Mouse (Mus musculus) stomach, embryonic 15.5 days (tissue): ENCODE data around the gene 4833427G06Rik. TPM values are rescaled to one million over a fixed set of nuclear protein-coding genes. Genes with fewer than 3 reads are reported as not detected.

Experiments used
- ATAC-seq: fragments of 200-750 bp; cut with Nextera tagmentation; 2 replicates; pipeline ENCODE4 v1.8.0; 2017; ENCODE audit warnings: low read depth, moderate number of reproducible peaks, moderate TSS enrichment; ENCODE audit not compliant: insufficient read depth, low FRiP score
- H3K27ac ChIP-seq: fragments of 300-500 bp; sonication (generic); 2 replicates; pipeline ENCODE4 v1.5.1; 2015; ENCODE audit warnings: mild to moderate bottlenecking, inconsistent platforms
- H3K27me3 ChIP-seq: fragments of 300-500 bp; sonication (generic); replicated peaks from 2 replicates; pipeline ENCODE4 v1.6.1; 2015; ENCODE audit warnings: inconsistent platforms
- H3K36me3 ChIP-seq: fragments of 300-500 bp; sonication (generic); 2 replicates; pipeline ENCODE4 v1.6.1; 2015; ENCODE audit warnings: inconsistent platforms
- H3K4me1 ChIP-seq: fragments of 300-500 bp; sonication (generic); 2 replicates; pipeline ENCODE4 v1.6.1; 2015; ENCODE audit warnings: inconsistent platforms
- H3K4me2 ChIP-seq: fragments of 300-500 bp; sonication (generic); 2 replicates; pipeline ENCODE4 v1.6.1; 2015; ENCODE audit warnings: mild to moderate bottlenecking, inconsistent platforms
- H3K4me3 ChIP-seq: fragments of 300-500 bp; sonication (generic); replicated peaks from 2 replicates; pipeline ENCODE4 v1.5.1; 2015; ENCODE audit warnings: inconsistent platforms
- H3K9ac ChIP-seq: fragments of 300-500 bp; sonication (generic); 2 replicates; pipeline ENCODE4 v1.6.1; 2015; ENCODE audit warnings: inconsistent platforms
- H3K9me3 ChIP-seq: fragments of 300-500 bp; sonication (generic); 2 replicates; pipeline ENCODE4 v1.6.1; 2016; ENCODE audit warnings: inconsistent platforms
- WGBS: fragments of 180-500 bp; shearing (Covaris S2); methylation state at CpG from one replicate; pipeline ENCODE4 v1.1.7; 2015; 5-methylcytosine and 5-hydroxymethylcytosine counted together
- polyA plus RNA-seq: library from polyadenylated mRNA; unstranded; fragments of >200 nt; fragmentation: Nextera tagmentation; extraction: Ambion mirVana; gene quantifications from 2 replicates; pipeline ENCODE4 v1.2.1, GENCODE M21; 2015

4833427G06Rik gene
- polyA plus RNA-seq, 1 experiment from 2014 or later = not detected

DNA sequence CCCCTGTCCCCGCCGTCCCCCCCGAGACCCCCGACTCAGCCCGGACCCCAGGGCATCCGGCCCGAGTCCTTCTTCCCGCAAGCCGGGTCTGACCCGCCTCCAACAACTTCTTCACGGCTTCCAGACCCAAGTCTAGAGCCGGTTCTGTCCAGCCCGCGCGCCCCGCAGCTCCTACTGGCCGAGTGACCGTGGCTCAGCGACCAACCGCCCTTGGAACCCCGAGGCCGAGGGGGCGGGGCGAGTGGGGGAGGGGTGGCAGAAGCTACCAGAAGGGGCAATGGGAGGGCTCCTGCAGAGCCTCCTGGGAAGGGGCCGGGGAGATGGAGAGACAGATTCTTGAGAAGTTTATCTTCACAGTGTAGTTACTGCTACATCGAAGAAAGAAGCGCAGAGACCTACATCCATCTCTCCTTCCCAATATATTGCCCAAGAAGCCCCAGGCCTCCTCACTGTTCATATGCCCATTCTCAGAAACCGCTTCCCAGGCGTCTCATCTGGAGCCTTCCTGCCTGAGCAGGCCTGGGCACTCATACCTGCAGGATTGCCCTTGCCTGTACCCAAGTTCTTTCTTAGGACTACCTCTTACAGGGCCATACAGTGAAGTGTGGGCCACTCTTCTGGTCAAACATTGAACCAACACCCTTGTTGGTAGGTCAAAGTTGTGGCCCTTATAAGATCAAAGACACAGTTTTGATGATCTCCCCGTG, 2.1 kb upstream of the 4833427G06Rik start:
- WGBS = 11% methylated on average over 30 of the region's 30 CpGs
- ATAC-seq = peak; percentile 56; the same call in 1 of the 2 replicates
- Histone ChIP-seq H3K27ac (no peak overlapping the region), H3K9ac (peak overlapping the region; percentile 52), H3K9me3 (no peaks in the 10 kb centered on the region), H3K4me1 (peaks cover 4% of the 10 kb centered on the region; the same call in 1 of the 2 replicates), H3K27me3 (no peaks in the 10 kb centered on the region), H3K36me3 (no peaks in the 10 kb centered on the region), H3K4me3 (peak overlapping the region; percentile 52), H3K4me2 (peak overlapping the region; percentile 99)

DNA sequence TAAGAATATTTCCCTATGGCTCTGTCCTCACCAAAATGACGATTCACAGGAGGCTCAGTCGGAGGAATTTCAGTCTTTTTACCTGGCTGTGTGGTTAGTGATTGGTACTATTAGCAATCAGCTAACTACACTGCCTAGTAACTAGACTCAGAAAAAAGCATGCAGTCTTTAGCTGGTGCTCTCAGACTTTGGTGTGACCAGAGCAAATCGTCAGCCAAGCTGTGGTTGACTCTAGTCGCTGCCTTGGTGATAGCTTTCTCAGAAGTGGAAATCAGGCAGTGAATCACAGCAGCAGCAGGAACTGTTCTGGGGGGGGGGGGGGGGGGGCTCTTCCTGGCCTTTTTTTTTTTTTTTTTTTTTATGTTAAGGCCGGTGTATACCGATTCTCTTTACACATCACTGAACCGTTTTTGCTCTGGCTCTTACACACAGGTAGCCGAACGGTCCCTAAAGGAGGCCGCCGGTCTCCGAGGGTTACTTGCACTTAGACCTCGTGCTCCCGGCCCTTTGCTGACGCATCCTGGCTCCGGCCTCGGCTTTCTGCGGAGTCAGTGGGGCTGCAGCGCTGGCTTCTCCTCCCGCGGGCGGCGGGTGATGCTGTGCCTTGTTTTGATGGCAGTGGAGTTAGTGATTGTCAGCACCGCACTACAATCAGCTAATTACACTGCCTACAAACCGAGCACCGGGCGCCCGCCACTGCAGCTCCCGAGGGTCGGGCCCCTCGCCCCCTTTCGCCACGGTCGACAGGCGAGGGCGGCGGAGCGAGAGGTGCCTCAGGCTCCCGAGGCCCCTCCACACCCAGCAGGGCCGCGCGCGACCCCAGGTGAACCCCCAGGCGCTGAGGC, 1.3 kb upstream of the 4833427G06Rik start:
- Histone ChIP-seq H3K27ac (no peak overlapping the region), H3K4me1 (peaks cover 4% of the 10 kb centered on the region; the same call in 1 of the 2 replicates), H3K9ac (peak overlapping the region; percentile 52), H3K4me2 (peak overlapping the region; percentile 99), H3K36me3 (no peaks in the 10 kb centered on the region), H3K9me3 (no peaks in the 10 kb centered on the region), H3K4me3 (peak overlapping the region; percentile 52), H3K27me3 (no peaks in the 10 kb centered on the region)
- no peak for ATAC-seq
- WGBS = 2% methylated on average over 44 of the region's 44 CpGs

DNA sequence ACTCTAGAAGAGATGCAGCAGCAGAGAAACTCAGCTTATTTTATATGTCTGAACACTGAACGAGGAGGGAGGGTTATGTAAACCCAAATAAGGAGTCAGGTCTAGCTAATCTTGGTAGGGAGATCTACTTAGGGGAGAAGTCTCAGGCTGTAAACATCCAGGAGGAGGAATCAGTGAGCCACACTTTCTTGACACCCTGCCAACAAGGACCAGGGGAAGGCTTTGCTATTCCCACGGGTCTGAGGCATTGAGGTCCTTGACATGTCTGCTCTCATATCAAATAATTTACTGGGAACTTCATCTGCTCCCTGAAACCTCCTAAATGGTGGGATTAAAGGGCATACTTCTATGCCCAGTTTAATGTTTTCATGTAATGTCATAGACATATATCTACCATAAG, 5.6 kb downstream of the 4833427G06Rik start:
- Histone ChIP-seq H3K27ac (no peak overlapping the region), H3K4me2 (no peak overlapping the region), H3K9ac (no peak overlapping the region), H3K27me3 (no peaks in the 10 kb centered on the region), H3K36me3 (no peaks in the 10 kb centered on the region), H3K4me1 (no peaks in the 10 kb centered on the region), H3K4me3 (no peak overlapping the region), H3K9me3 (no peaks in the 10 kb centered on the region)
- ATAC-seq = no peak
- 39% methylated on average over 2 of the region's 2 CpGs for WGBS

DNA sequence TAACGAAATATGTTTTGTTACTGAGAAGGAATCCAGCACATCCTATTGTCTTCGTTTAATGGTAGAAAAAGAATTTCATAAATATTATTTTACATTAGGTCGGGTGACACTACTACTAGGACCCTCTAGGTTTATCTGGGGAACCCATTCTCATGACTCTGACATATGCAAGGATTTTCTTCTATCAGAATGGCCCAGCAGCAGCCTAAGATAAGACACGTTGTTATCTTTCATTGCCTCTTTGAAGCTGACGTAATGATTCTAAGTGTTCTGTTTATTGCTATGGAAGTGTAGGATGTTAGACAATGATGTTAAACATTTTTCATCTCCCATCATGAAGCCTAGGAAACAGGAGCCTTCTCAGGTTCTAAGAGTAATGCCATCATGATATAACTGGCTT, 8.2 kb downstream of the 4833427G06Rik start:
- no peak for ATAC-seq
- Histone ChIP-seq H3K9ac (no peak overlapping the region), H3K4me2 (no peak overlapping the region), H3K36me3 (no peaks in the 10 kb centered on the region), H3K4me1 (no peaks in the 10 kb centered on the region), H3K27me3 (no peaks in the 10 kb centered on the region), H3K9me3 (no peaks in the 10 kb centered on the region), H3K4me3 (no peak overlapping the region), H3K27ac (no peak overlapping the region)
- 54% methylated on average over 5 of the region's 5 CpGs for WGBS

DNA sequence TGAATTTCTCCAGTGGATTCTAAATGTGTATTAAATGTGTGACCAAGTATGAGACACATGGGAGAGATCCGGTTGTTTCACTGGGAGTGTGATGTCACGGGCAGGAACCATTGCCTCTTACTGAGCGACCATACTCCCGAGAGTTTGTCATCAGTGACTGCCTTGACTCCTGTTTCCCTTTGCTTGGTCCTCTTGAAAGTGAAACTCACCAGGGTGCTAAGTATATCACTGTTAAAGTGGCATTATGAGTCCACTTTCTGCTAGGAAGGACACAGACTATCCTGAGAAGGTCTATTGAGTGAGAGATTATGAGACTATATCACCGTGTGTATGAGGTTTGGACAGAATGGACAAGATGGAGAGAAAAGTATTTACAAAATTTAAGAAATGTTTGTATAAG, 20.3 kb downstream of the 4833427G06Rik start:
- peaks cover 10% of the 10 kb centered on the region; the same call in 1 of the 2 replicates for H3K4me1 ChIP-seq
- no peak overlapping the region for H3K27ac ChIP-seq
- H3K4me2 ChIP-seq = no peak overlapping the region
- 81% methylated on average over 5 of the region's 5 CpGs for WGBS
- ATAC-seq = no peak
- H3K27me3 ChIP-seq = no peaks in the 10 kb centered on the region
- no peaks in the 10 kb centered on the region for H3K36me3 ChIP-seq
- no peaks in the 10 kb centered on the region for H3K9me3 ChIP-seq
- H3K9ac ChIP-seq = no peak overlapping the region
- no peak overlapping the region for H3K4me3 ChIP-seq

DNA sequence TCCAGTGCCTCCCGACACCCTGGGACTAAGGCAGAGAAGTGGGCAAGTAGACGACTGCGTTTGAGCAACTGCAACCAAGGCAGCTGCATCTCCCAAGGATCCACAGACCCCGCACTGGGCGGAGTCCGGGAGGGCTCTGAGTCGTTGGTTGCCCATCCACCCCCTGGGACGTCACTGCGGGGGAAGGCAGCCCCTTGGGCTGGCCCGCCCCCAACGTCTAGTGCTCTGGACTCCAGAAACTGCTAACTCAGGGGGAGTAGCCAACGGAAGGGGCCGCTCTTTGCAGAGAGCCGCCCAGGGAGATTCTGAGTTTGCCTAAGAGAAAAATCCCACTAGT, 24.9 kb downstream of the 4833427G06Rik start, which contains the start of gene Layn:
Gene Layn (minus strand): TSS at position 116 of the 337 bp plus-strand sequence.
- Histone ChIP-seq H3K4me2 (peak within 1 kb of the TSS; percentile 88), H3K4me1 (peaks cover 14% of the 10 kb centered on the region; the same call in 1 of the 2 replicates), H3K27ac (0 out of 2 replicates have a peak within 1 kb of the TSS, but pooled peaks have one; percentile 16), H3K27me3 (no peaks in the 10 kb centered on the region), H3K9ac (peak within 1 kb of the TSS; percentile 42; the same call in 1 of the 2 replicates), H3K9me3 (no peaks in the 10 kb centered on the region), H3K36me3 (no peaks in the 10 kb centered on the region), H3K4me3 (peak within 1 kb of the TSS; percentile 54)
- peak; percentile 95 for ATAC-seq
- WGBS = under 1% methylated on average over 14 of the region's 14 CpGs

DNA sequence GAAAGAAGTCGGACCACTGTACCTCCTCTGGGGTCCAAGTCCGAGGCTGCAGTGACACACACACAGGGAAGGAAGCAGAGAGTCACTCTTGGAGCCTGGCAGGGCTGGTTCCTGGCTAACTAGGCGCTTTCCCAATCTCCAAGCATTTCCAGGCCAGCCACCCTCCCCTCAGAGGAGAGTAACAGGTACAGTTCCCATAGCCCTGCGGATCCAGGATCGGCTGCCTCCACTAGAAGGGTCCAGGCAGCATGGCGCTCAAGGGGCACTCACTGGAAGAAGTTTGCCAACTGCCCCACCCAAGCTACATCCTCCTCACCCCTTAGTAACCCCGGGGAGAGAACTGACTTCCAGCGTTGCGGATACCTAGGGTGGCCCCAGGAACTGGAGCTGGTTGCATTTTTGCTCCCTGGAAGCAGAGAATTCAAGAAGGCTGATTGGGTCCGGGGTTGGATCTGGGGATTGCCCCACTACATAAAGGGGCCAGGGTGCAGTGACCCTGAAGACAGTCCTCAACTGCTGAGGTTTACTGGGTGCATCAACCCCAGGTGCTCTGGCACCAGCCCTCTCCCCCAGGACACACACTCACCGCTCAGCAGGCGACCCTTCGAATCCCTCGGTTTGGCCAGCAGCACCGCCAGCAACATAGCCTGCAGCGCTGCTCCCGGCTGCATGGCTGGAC, 25.4 kb downstream of the 4833427G06Rik start:
- ATAC-seq = peak; percentile 54
- Histone ChIP-seq H3K4me3 (peak overlapping the region; percentile 54), H3K4me2 (peak overlapping the region; percentile 88), H3K4me1 (peaks cover 14% of the 10 kb centered on the region; the same call in 1 of the 2 replicates), H3K27ac (no peak overlapping the region), H3K36me3 (no peaks in the 10 kb centered on the region), H3K9ac (peak overlapping the region; percentile 42; the same call in 1 of the 2 replicates), H3K27me3 (no peaks in the 10 kb centered on the region), H3K9me3 (no peaks in the 10 kb centered on the region)
- WGBS = under 1% methylated on average over 17 of the region's 17 CpGs

DNA sequence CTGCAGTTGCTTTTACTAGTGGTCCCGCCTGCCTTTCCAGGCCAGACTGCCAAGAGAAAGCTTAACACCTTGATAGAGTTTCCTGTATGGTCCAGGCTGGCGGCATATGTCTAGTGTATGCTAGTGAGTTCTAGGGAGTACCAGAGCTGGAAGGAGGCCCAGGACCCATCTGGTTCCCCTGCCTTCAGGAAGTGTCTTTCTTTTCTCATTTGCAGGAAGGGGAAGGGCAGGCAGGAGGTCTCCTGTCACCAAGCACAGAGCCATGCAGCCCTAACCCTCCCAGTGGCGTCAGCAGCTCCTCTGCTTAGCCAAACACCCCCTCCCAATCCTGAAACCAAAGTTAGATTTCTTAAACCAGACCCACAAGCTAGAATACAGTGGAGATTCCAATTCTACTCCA, 26.1 kb downstream of the 4833427G06Rik start:
- no peaks in the 10 kb centered on the region for H3K9me3 ChIP-seq
- peaks cover 14% of the 10 kb centered on the region; the same call in 1 of the 2 replicates for H3K4me1 ChIP-seq
- peak overlapping the region; percentile 88 for H3K4me2 ChIP-seq
- ATAC-seq = no peak
- 0 out of 2 replicates have a peak overlapping the region, but pooled peaks have one; percentile 16 for H3K27ac ChIP-seq
- WGBS = 22% methylated on average over 3 of the region's 3 CpGs
- no peaks in the 10 kb centered on the region for H3K27me3 ChIP-seq
- H3K9ac ChIP-seq = no peak overlapping the region
- no peaks in the 10 kb centered on the region for H3K36me3 ChIP-seq
- peak overlapping the region; percentile 54 for H3K4me3 ChIP-seq

DNA sequence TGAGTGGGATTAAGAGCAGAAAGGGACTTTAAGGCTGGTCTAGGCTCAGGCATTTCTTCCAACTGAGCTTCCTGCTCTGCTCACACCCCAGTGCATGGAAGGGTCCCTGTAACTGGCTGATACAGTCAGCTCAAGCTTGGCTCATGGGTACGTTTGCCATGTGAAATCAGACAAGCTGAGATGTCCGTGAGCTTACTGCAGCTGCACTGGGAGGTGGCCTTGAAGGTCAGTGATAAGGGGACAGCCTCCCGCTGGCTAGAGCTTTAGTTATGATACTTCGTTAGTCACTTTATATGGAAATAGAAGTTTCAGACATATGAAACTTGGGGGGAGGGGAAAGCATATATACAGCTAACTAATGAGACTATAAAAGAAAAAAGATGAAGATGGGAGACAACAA, 31.1 kb downstream of the 4833427G06Rik start:
- H3K4me2 ChIP-seq = no peak overlapping the region
- no peaks in the 10 kb centered on the region for H3K4me1 ChIP-seq
- H3K27me3 ChIP-seq = no peaks in the 10 kb centered on the region
- 71% methylated on average over 4 of the region's 4 CpGs for WGBS
- H3K36me3 ChIP-seq = no peaks in the 10 kb centered on the region
- no peak overlapping the region for H3K4me3 ChIP-seq
- no peak overlapping the region for H3K9ac ChIP-seq
- H3K27ac ChIP-seq = no peak overlapping the region
- no peak for ATAC-seq
- H3K9me3 ChIP-seq = no peaks in the 10 kb centered on the region

DNA sequence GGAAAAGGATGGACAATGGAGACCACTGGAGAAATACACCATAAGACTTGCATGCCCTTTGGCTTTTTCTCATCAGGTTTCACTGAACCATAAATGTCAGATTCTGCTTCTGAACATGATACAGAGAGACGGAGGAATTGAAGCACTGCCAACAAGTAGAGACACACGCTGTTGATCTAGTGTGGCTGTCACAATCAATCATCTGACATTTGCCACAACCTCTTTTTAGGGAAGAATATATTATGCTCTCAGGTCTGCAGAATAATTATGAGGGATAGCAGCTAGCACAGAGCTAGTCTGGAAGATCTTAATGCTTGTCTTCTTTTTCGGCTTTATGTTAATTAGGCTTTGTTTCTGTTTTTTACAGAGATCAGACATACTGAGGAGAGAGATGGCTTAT, 33.7 kb downstream of the 4833427G06Rik start:
- H3K27me3 ChIP-seq = no peaks in the 10 kb centered on the region
- WGBS = 46% methylated on average over 3 of the region's 3 CpGs
- no peaks in the 10 kb centered on the region for H3K4me1 ChIP-seq
- no peaks in the 10 kb centered on the region for H3K9me3 ChIP-seq
- H3K4me3 ChIP-seq = no peak overlapping the region
- no peak overlapping the region for H3K27ac ChIP-seq
- H3K9ac ChIP-seq = no peak overlapping the region
- H3K36me3 ChIP-seq = no peaks in the 10 kb centered on the region
- H3K4me2 ChIP-seq = no peak overlapping the region
- no peak for ATAC-seq

DNA sequence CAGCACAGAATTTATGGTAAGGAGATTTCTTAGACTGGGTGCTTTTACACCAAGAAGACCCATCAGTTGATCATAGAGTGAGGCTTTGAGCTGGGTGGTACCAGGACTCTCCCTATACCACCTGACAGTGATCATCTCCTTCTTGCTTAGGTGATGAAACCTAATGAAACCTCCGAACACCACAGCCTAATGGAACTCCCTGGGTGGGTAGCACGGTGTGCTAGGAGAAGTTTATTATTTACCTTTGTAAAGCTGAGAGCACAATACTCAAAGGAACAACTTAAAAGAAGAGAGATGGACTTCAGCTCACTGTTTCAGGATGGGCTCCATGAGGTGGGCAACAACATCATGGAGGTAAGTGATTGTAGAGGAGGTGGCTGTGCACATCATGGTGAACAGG, 41.3 kb downstream of the 4833427G06Rik start, which contains the start of gene Btg4:
Gene Btg4 (plus strand): TSS at position 301 of the 400 bp plus-strand sequence.
- Histone ChIP-seq H3K9ac (no peak within 1 kb of the TSS), H3K27me3 (no peaks in the 10 kb centered on the region), H3K4me1 (no peaks in the 10 kb centered on the region), H3K9me3 (no peaks in the 10 kb centered on the region), H3K36me3 (no peaks in the 10 kb centered on the region), H3K27ac (no peak within 1 kb of the TSS), H3K4me2 (no peak within 1 kb of the TSS), H3K4me3 (no peak within 1 kb of the TSS)
- WGBS = 80% methylated on average over 2 of the region's 2 CpGs
- ATAC-seq = no peak
